Mouse (Mus musculus) limb, embryonic 14.5 days (tissue): ENCODE data around the gene 1600014C23Rik. TPM values are rescaled to one million over a fixed set of nuclear protein-coding genes. Genes with fewer than 3 reads are reported as not detected.

Experiments
- ATAC-seq: fragments of 200-750 bp; cut with Nextera tagmentation; 2 replicates; pipeline ENCODE4 v1.8.0; 2017; ENCODE audit warnings: low read depth, moderate number of reproducible peaks, moderate TSS enrichment; ENCODE audit not compliant: low FRiP score
- DNase-seq: peaks from one replicate; pipeline ENCODE4 v3.0.0-alpha.2; 2015; ENCODE audit warnings: low spot score
- H3K27ac ChIP-seq: fragments of 300-500 bp; sonication (generic); replicated peaks from 2 replicates; pipeline ENCODE4 v1.5.1; 2014; ENCODE audit warnings: low read depth, mild to moderate bottlenecking, low read length, moderate library complexity, mixed read lengths
- H3K27me3 ChIP-seq: fragments of 300-500 bp; sonication (generic); 2 replicates; pipeline ENCODE4 v1.6.1; 2014; ENCODE audit warnings: low read length, mixed read lengths; ENCODE audit not compliant: control insufficient read depth, insufficient read depth
- H3K36me3 ChIP-seq: fragments of 300-500 bp; sonication (generic); 2 replicates; pipeline ENCODE4 v1.6.1; 2014; ENCODE audit warnings: mild to moderate bottlenecking, low read length, moderate library complexity, mixed read lengths; ENCODE audit not compliant: control insufficient read depth, insufficient read depth
- H3K4me1 ChIP-seq: fragments of 300-500 bp; sonication (generic); 2 replicates; pipeline ENCODE4 v1.6.1; 2014; ENCODE audit warnings: antibody characterized with exemption, low read length, mixed read lengths; ENCODE audit not compliant: control insufficient read depth, insufficient read depth
- H3K4me2 ChIP-seq: fragments of 300-500 bp; sonication (generic); replicated peaks from 2 replicates; pipeline ENCODE4 v1.6.1; 2014; ENCODE audit warnings: low read depth, mild to moderate bottlenecking, low read length, moderate library complexity; ENCODE audit not compliant: severe bottlenecking
- H3K4me3 ChIP-seq: fragments of 300-500 bp; sonication (generic); replicated peaks from 2 replicates; pipeline ENCODE4 v1.5.1; 2014; ENCODE audit warnings: low read length
- H3K9ac ChIP-seq: fragments of 300-500 bp; sonication (generic); 2 replicates; pipeline ENCODE4 v1.6.1; 2014; ENCODE audit warnings: mild to moderate bottlenecking, low read depth, low read length, moderate library complexity; ENCODE audit not compliant: severe bottlenecking
- H3K9me3 ChIP-seq: fragments of 300-500 bp; sonication (generic); 2 replicates; pipeline ENCODE4 v1.6.1; 2016; ENCODE audit warnings: low read length; ENCODE audit not compliant: control insufficient read depth
- POLR2A ChIP-seq: fragments of 200-500 bp; IDR thresholded peaks from 2 replicates; pipeline ENCODE4 v1.8.0; 2012; ENCODE audit warnings: inconsistent platforms, mild to moderate bottlenecking, moderate library complexity, borderline replicate concordance; ENCODE audit not compliant: insufficient read depth, insufficient read length; ENCODE audit errors: extremely low read depth
- WGBS: fragments of 180-500 bp; shearing (Covaris S2); extraction: QIAGEN DNeasy Blood & Tissue Kit; methylation state at CpG from one replicate; pipeline ENCODE4 v1.1.7; 2014; 5-methylcytosine and 5-hydroxymethylcytosine counted together
- polyA plus RNA-seq, 2 experiments: library from polyadenylated mRNA; depleted of rRNA in 1 of 2; stranded (reverse) in 1 of 2; unstranded in 1 of 2; fragments of >200 nt; fragmentation: Nextera tagmentation in 1 of 2; extraction: Ambion mirVana in 1 of 2; gene quantifications; 2 replicates each; pipeline versions ENCODE4 v1.2.1 to v1.2.3; 2012 to 2014

The 1600014C23Rik gene
- polyA plus RNA-seq, 2 experiments, result 0.15 TPM; not detected in 1

GRCm38 (mm10) chr17:45759751-45760150 lies 26.1 kb upstream of the 1600014C23Rik start:
- Histone ChIP-seq H3K27ac (no peak overlapping the region), H3K4me3 (no peak overlapping the region), H3K27me3 (no peaks in the 10 kb centered on the region), H3K36me3 (no peaks in the 10 kb centered on the region), H3K9me3 (no peaks in the 10 kb centered on the region), H3K4me1 (peaks cover 9% of the 10 kb centered on the region), H3K4me2 (no peak overlapping the region), H3K9ac (no peak overlapping the region)
- DNase-seq, result no peak
- no peak for ATAC-seq
- no peak for TF ChIP-seq POLR2A
- 88% methylated on average over 5 of the region's 5 CpGs for WGBS

DNA sequence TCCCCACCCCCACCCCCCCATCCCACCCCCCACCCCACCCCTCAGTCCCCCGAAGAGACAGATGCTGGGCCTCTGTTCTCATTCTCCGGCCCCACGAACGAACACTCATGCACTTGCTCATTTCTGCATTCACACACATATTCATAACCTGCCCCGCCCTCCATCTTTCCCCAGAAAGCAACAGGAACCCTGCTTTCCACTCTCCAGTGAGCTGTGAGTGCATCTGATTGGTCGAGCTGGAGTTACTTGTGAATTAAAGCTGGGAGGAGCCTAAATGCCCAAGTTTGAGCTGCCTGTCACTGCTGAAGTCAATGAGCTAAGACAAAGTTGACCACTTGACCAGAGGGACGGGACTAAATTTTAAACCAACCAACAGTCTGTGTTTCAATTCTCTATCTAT lies 25.2 kb upstream of the 1600014C23Rik start:
- Histone ChIP-seq H3K4me1 (peaks cover 9% of the 10 kb centered on the region), H3K4me3 (no peak overlapping the region), H3K9me3 (no peaks in the 10 kb centered on the region), H3K4me2 (no peak overlapping the region), H3K36me3 (no peaks in the 10 kb centered on the region), H3K9ac (no peak overlapping the region), H3K27ac (no peak overlapping the region), H3K27me3 (no peaks in the 10 kb centered on the region)
- TF ChIP-seq POLR2A, result no peak
- WGBS, result 68% methylated on average over 7 of the region's 7 CpGs
- ATAC-seq (no peak), DNase-seq (no peak)

DNA sequence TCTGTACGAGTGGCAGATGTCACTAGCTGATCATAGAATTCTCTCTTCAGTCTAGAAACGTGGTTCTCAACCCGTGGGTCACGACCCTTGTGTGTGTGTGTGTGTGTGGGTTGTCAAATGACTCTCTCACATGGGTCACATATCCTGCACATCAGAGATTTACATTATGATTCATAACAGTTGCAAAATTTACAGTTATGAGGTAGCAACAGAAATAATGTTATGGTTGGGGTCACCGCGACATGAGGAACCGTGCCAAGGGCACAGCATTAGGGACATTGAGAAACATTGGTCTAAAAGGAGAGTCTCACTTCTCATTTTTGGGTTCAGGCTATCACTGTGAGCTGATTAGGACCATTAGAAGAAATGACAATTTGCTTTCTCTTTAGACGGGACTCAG lies 24.3 kb upstream of the 1600014C23Rik start:
- DNase-seq (no peak), ATAC-seq (no peak)
- no peaks in the 10 kb centered on the region for H3K36me3 ChIP-seq
- no peak overlapping the region for H3K9ac ChIP-seq
- no peaks in the 10 kb centered on the region for H3K9me3 ChIP-seq
- TF ChIP-seq POLR2A, result no peak
- 62% methylated on average over 8 of the region's 8 CpGs for WGBS
- no peaks in the 10 kb centered on the region for H3K27me3 ChIP-seq
- H3K4me3 ChIP-seq, result no peak overlapping the region
- H3K27ac ChIP-seq, result no peak overlapping the region
- peaks cover 9% of the 10 kb centered on the region for H3K4me1 ChIP-seq
- H3K4me2 ChIP-seq, result no peak overlapping the region

GRCm38 (mm10) chr17:45756831-45757230 lies 23.2 kb upstream of the 1600014C23Rik start:
- ATAC-seq (no peak; the same call in 1 of the 2 replicates), DNase-seq (no peak)
- Histone ChIP-seq H3K27ac (no peak overlapping the region), H3K4me2 (no peak overlapping the region), H3K4me1 (peaks cover 9% of the 10 kb centered on the region), H3K36me3 (no peaks in the 10 kb centered on the region), H3K4me3 (no peak overlapping the region), H3K9me3 (no peaks in the 10 kb centered on the region), H3K9ac (no peak overlapping the region), H3K27me3 (no peaks in the 10 kb centered on the region)
- 14% methylated on average over 5 of the region's 5 CpGs for WGBS
- no peak for TF ChIP-seq POLR2A

- 49% methylated on average over 8 of the region's 8 CpGs for WGBS
- H3K9me3 ChIP-seq, result no peaks in the 10 kb centered on the region
- no peak for ATAC-seq
- no peak overlapping the region for H3K27ac ChIP-seq
- no peaks in the 10 kb centered on the region for H3K36me3 ChIP-seq
- H3K27me3 ChIP-seq, result no peaks in the 10 kb centered on the region
- H3K4me3 ChIP-seq, result no peak overlapping the region
- peaks cover 9% of the 10 kb centered on the region for H3K4me1 ChIP-seq
- H3K9ac ChIP-seq, result no peak overlapping the region
- no peak for TF ChIP-seq POLR2A
- DNase-seq, result no peak
- no peak overlapping the region for H3K4me2 ChIP-seq
These were observed 22.7 kb upstream of the 1600014C23Rik start for GRCm38 (mm10) chr17:45756391-45756790.
